ENCODE assay signal across 31 mouse cellular contexts in the genomic region with DNA sequence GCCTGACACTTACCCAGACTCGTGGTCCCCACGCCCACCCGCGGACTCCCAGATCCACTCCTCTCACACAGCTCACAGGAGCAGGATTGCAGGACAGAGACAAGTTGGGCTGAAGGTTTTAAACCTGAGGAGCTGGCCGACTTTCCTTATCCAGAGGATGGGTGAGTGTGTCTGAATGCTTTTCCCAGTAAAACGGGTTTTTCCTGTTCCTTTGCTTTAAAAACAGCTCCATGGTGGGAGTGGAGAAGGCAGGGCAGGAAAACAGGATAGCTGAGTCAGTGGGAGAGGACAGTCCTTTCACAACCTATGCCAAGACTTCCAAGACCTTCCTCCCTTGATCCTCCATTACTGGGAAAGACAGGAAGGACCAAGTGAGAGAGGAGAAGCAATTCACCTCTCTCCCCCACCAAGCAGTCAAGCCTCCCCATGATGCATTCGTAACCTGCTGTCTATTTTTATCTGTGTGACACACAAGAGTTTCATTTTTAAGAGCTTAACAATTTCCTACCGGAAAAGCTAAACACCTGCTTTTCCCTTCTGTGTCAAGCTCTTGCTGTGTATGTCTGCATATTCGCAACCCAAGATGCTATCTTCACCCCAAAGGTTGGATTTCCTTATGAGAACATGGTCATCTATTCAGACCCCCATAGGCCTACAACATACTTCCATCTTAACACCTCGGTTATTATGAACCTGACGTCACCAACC.
DNase-seq lines count a peak whose midpoint lies in the region; ATAC-seq and TF ChIP-seq lines count a peak whose summit lies in the region.
"Had no signal": no experiment of that assay in that cellular context is flagged by ENCODE, and none has a peak within 500 bp of the region (broad histone marks: within the 10 kb centered on the region; RNA-seq: fewer than 3 reads in every experiment).

No protein-coding gene starts in this region.

- TF ChIP-seq POLR2A in ES-Bruce4 (IDR thresholded peaks at IDR 0.05; ENCODE audit: insufficient read depth, low read length) = no peak

- no peaks in the 10 kb centered on the region for H3K27me3 ChIP-seq in heart, embryonic 10.5 days (ENCODE audit: insufficient read depth, poor library complexity, severe bottlenecking)
- H3K27me3 ChIP-seq in intestine, embryonic 15.5 days (replicated peaks) = no peaks in the 10 kb centered on the region
- H3K27me3 ChIP-seq in intestine, postnatal 0 days (replicated peaks; ENCODE audit: control insufficient read depth, insufficient read depth, low read length) = no peaks in the 10 kb centered on the region
- H3K27me3 ChIP-seq in ES-Bruce4 (ENCODE audit: control insufficient read depth, insufficient read depth, low read length, poor library complexity, severe bottlenecking) = no peaks in the 10 kb centered on the region
- H3K27me3 ChIP-seq: embryonic facial prominence, embryonic 12.5 days; heart, embryonic 13.5 days; hindbrain, embryonic 12.5 days; kidney, embryonic 15.5 days had no signal

- H3K9ac ChIP-seq in intestine, embryonic 15.5 days = no peak overlapping the region
- H3K9ac ChIP-seq in intestine, postnatal 0 days (ENCODE audit: low read depth, low read length) = no peak overlapping the region
- no peak overlapping the region for H3K9ac ChIP-seq in ES-Bruce4 (ENCODE audit: low read depth, poor library complexity, severe bottlenecking)
- H3K9ac ChIP-seq: embryonic facial prominence, embryonic 12.5 days; heart, embryonic 13.5 days; hindbrain, embryonic 12.5 days; kidney, embryonic 15.5 days; liver, embryonic 14.5 days had no signal

- H3K27ac ChIP-seq in heart, embryonic 10.5 days = no peak overlapping the region
- H3K27ac ChIP-seq in intestine, embryonic 15.5 days = no peak overlapping the region
- H3K27ac ChIP-seq in intestine, postnatal 0 days (ENCODE audit: low read depth, low read length) = no peak overlapping the region
- peak overlapping the region; percentile 85 for H3K27ac ChIP-seq in ES-Bruce4 (ENCODE audit: insufficient read depth, low read length)
- H3K27ac ChIP-seq: embryonic facial prominence, embryonic 12.5 days; gastrocnemius, adult 2 months; heart, embryonic 13.5 days; hindbrain, embryonic 12.5 days; hindbrain, postnatal 0 days; kidney, embryonic 15.5 days; liver, embryonic 14.5 days; macrophage had no signal

- H3K36me3 ChIP-seq in heart, embryonic 10.5 days = no peaks in the 10 kb centered on the region
- no peaks in the 10 kb centered on the region for H3K36me3 ChIP-seq in intestine, embryonic 15.5 days
- no peaks in the 10 kb centered on the region for H3K36me3 ChIP-seq in intestine, postnatal 0 days (ENCODE audit: control insufficient read depth, insufficient read depth)
- no peaks in the 10 kb centered on the region for H3K36me3 ChIP-seq in ES-Bruce4 (ENCODE audit: control insufficient read depth, insufficient read depth, low read length, poor library complexity, severe bottlenecking)
- H3K36me3 ChIP-seq: embryonic facial prominence, embryonic 12.5 days; heart, embryonic 13.5 days; hindbrain, embryonic 12.5 days; kidney, embryonic 15.5 days had no signal

- TF ChIP-seq CTCF in intestine, postnatal 0 days (IDR thresholded peaks at IDR 0.05; ENCODE audit: low read depth) = no peak
- TF ChIP-seq CTCF in ES-Bruce4 (IDR thresholded peaks at IDR 0.05; ENCODE audit: low read depth, low read length) = no peak

- no peak overlapping the region for H3K4me3 ChIP-seq in heart, embryonic 10.5 days
- H3K4me3 ChIP-seq in intestine, embryonic 15.5 days (replicated peaks) = no peak overlapping the region
- no peak overlapping the region for H3K4me3 ChIP-seq in intestine, postnatal 0 days (ENCODE audit: low read depth, low read length)
- no peak overlapping the region for H3K4me3 ChIP-seq in ES-Bruce4 (ENCODE audit: low read depth, low read length)
- H3K4me3 ChIP-seq: embryonic facial prominence, embryonic 12.5 days; gastrocnemius, adult 2 months; heart, embryonic 13.5 days; hindbrain, embryonic 12.5 days; kidney, embryonic 15.5 days had no signal

- no peaks in the 10 kb centered on the region for H3K9me3 ChIP-seq in heart, embryonic 10.5 days
- no peaks in the 10 kb centered on the region for H3K9me3 ChIP-seq in intestine, embryonic 15.5 days
- no peaks in the 10 kb centered on the region for H3K9me3 ChIP-seq in intestine, postnatal 0 days (ENCODE audit: control insufficient read depth)
- no peaks in the 10 kb centered on the region for H3K9me3 ChIP-seq in ES-Bruce4 (replicated peaks; ENCODE audit: control insufficient read depth, insufficient read depth, low read length, poor library complexity, severe bottlenecking)
- H3K9me3 ChIP-seq: embryonic facial prominence, embryonic 12.5 days; heart, embryonic 13.5 days; hindbrain, embryonic 12.5 days; kidney, embryonic 15.5 days had no signal

- H3K4me2 ChIP-seq in intestine, embryonic 15.5 days (replicated peaks) = no peak overlapping the region
- no peak overlapping the region for H3K4me2 ChIP-seq in intestine, postnatal 0 days (replicated peaks; ENCODE audit: low read depth)
- H3K4me2 ChIP-seq: embryonic facial prominence, embryonic 12.5 days; heart, embryonic 13.5 days; hindbrain, embryonic 12.5 days; kidney, embryonic 15.5 days had no signal

- peak; percentile 14 to 16 for DNase-seq in heart, adult 18-20 months
- DNase-seq in heart, embryonic 10.5 days (ENCODE audit: low spot score) = no peak
- peak; percentile 13 for DNase-seq in large intestine, adult 2 months (ENCODE audit: low read depth, low spot score)
- no peak for DNase-seq in testis, postnatal 10 days (ENCODE audit: low spot score)
- DNase-seq: adrenal gland, postnatal 25 days; cerebellum, adult 8-10 months; cerebellum, postnatal 36 days; embryo, embryonic 11 days; gastrocnemius, adult 2 months; gastrocnemius, postnatal 36 days; heart, postnatal 14 days; kidney, adult 18-20 months; kidney, postnatal 25 days; liver; lung, adult 2 months; lung, postnatal 10 days; midbrain, embryonic 14.5 days; right cerebral cortex, postnatal 14 days; thymus, adult 2 months; thymus, postnatal 36 days had no signal

- no peaks in the 10 kb centered on the region for H3K4me1 ChIP-seq in heart, embryonic 10.5 days
- H3K4me1 ChIP-seq in intestine, embryonic 15.5 days (replicated peaks) = no peaks in the 10 kb centered on the region
- no peaks in the 10 kb centered on the region for H3K4me1 ChIP-seq in intestine, postnatal 0 days (replicated peaks; ENCODE audit: control insufficient read depth, insufficient read depth, low read length)
- no peaks in the 10 kb centered on the region for H3K4me1 ChIP-seq in ES-Bruce4 (ENCODE audit: control insufficient read depth, insufficient read depth, low read length)
- H3K4me1 ChIP-seq: embryonic facial prominence, embryonic 12.5 days; hindbrain, embryonic 12.5 days; kidney, embryonic 15.5 days had no signal

- ATAC-seq in intestine, embryonic 15.5 days = peak; percentile 72
- ATAC-seq in intestine, postnatal 0 days = no peak
- ATAC-seq: forebrain, embryonic 14.5 days; hindbrain, postnatal 0 days had no signal

- no peak for TF ChIP-seq EP300 in ES-Bruce4 (IDR thresholded peaks at IDR 0.05; ENCODE audit: insufficient read depth, low read depth, low read length)

- 72% methylated on average over 11 of the region's 11 CpGs for WGBS in heart, embryonic 10.5 days
- WGBS in intestine, embryonic 15.5 days = 75% methylated on average over 11 of the region's 11 CpGs
- WGBS in intestine, postnatal 0 days = 71% methylated on average over 11 of the region's 11 CpGs
- 58% methylated on average over 11 of the region's 11 CpGs for WGBS in large intestine, adult 2 months

Comparison
In these comparisons a context has a peak if more than half of its experiments do, and no peak if none do; other contexts are left out.
1. DNase-seq: peak in heart, adult 18-20 months (2 of 2) and large intestine, adult 2 months (single experiment); none in heart, embryonic 10.5 days (single experiment) and testis, postnatal 10 days (single experiment).